Mouse (Mus musculus): ENCODE measurements around the gene Gsk3b. TPM values are rescaled to one million over a fixed set of nuclear protein-coding genes. Genes with fewer than 3 reads are reported as not detected.

Gene Gsk3b
- total RNA-seq, 4 experiments from 2014 or later: 168 to 185 (median 177) TPM

GRCm38 (mm10) chr16:38279794-38280193 lies 191.0 kb downstream of the Gsk3b start:
- DNase-seq (ENCODE audit: low spot score in 2 of 2): no peak

- DNase-seq (ENCODE audit: low spot score in 2 of 2): no peak
Observed at GRCm38 (mm10) chr16:38280951-38281350, 192.2 kb downstream of the Gsk3b start.

- no peak for DNase-seq (ENCODE audit: low spot score in 2 of 2)
Observed at GRCm38 (mm10) chr16:38282559-38283160, 193.9 kb downstream of the Gsk3b start.

- DNase-seq (ENCODE audit: low spot score in 2 of 2): no peak
Observed at GRCm38 (mm10) chr16:38283300-38283699, 194.5 kb downstream of the Gsk3b start.

- no peak for DNase-seq (ENCODE audit: low spot score in 2 of 2)
Observed at GRCm38 (mm10) chr16:38285801-38286200, 197.0 kb downstream of the Gsk3b start.

- DNase-seq (ENCODE audit: low spot score in 2 of 2): no peak
Observed at GRCm38 (mm10) chr16:38286541-38286940, 197.7 kb downstream of the Gsk3b start.

- DNase-seq (ENCODE audit: low spot score in 2 of 2): no peak
Observed at GRCm38 (mm10) chr16:38287357-38287756, 198.6 kb downstream of the Gsk3b start.

- no peak for DNase-seq (ENCODE audit: low spot score in 2 of 2)
Observed at GRCm38 (mm10) chr16:38287762-38288161, 199.0 kb downstream of the Gsk3b start.

- DNase-seq (ENCODE audit: low spot score in 2 of 2): no peak
Observed at GRCm38 (mm10) chr16:38288851-38289250, 200.1 kb downstream of the Gsk3b start.

- no peak for DNase-seq (ENCODE audit: low spot score in 2 of 2)
Observed at GRCm38 (mm10) chr16:38290151-38290550, 201.3 kb downstream of the Gsk3b start.

- no peak for DNase-seq (ENCODE audit: low spot score in 2 of 2)
Observed at GRCm38 (mm10) chr16:38294685-38295348, 206.0 kb downstream of the Gsk3b start, which contains the start of gene Nr1i2. Gene Nr1i2, minus strand, starts transcription at chr16:38294824.

- DNase-seq (ENCODE audit: low spot score in 2 of 2): no peak
Observed at GRCm38 (mm10) chr16:38295349-38295930, 206.6 kb downstream of the Gsk3b start.

Other genes with a start within 250 kb of the Gsk3b start
- under 1 TPM in 1 of 4 experiments, not detected in 3; 0.30 TPM for gene Gm36028, start 227.9 kb upstream of the Gsk3b start, total RNA-seq (2022)
- gene Lrrc58, start 220.6 kb upstream of the Gsk3b start, total RNA-seq (2022): 10 to 100 TPM; 90.5 to 97.5 (median 93.5) TPM
- gene Gpr156, start 172.5 kb upstream of the Gsk3b start, total RNA-seq (2022): under 1 TPM; 0.57 to 0.77 (median 0.58) TPM
- gene Nr1i2, start 205.8 kb downstream of the Gsk3b start, total RNA-seq (2022): under 1 TPM in 1 of 4 experiments, not detected in 3; 0.13 TPM